Comparison of ENCODE assay signal across 10 mouse cellular contexts in the genomic region with DNA sequence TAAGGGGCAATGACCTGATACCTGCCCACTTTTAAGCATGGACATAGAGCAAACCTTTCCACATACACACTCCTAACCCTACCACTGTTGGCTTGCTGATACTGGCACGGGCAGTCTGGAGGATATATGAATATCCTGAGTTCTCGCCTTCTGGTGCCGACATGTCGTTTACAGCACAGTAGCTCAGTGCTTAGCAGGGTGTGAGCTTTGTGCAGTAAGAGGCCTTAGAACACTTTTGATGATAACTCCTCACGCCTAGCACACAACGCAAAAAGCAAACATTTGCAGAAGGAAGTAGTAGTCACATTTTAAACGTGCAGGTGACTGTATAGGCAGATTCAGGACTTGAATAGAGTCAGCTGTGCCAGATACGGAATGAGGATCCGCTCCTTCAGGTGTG. TPM values are rescaled to one million over a fixed set of nuclear protein-coding genes. Genes with fewer than 3 reads are reported as not detected.
DNase-seq lines count a peak whose midpoint lies in the region; ATAC-seq and TF ChIP-seq lines count a peak whose summit lies in the region.
"Had no signal": no experiment of that assay in that cellular context is flagged by ENCODE, and none has a peak within 500 bp of the region (broad histone marks: within the 10 kb centered on the region; RNA-seq: fewer than 3 reads in every experiment).

No protein-coding gene starts in this region.

- intact Hi-C loops in heart, adult 2 months (cut with DNase I), result loop anchor here (1.0 to 2.0 kb wide), 3 partner anchors 160 to 303 kb away; a partner anchor contains a TSS

- 0 out of 2 replicates have a peak overlapping the region, but pooled peaks have one; percentile 56 for H3K4me2 ChIP-seq in heart, embryonic 15.5 days
- H3K4me2 ChIP-seq in forebrain, postnatal 0 days (ENCODE audit: low read depth), result no peak overlapping the region
- H3K4me2 ChIP-seq in stomach, embryonic 16.5 days (ENCODE audit: low read depth, low read length), result peak overlapping the region; percentile 46

- no peak for TF ChIP-seq EP300 in heart, adult 2 months (IDR thresholded peaks at IDR 0.05; ENCODE audit: insufficient read depth, low read depth, low read length)

- no peak for DNase-seq in heart, adult 2 months
- DNase-seq in forebrain, postnatal 0 days, result no peak
- no peak for DNase-seq in thymus, postnatal 36 days

- no peaks in the 10 kb centered on the region for H3K9me3 ChIP-seq in heart, embryonic 15.5 days (replicated peaks)
- H3K9me3 ChIP-seq in megakaryocyte, embryonic 14.5 days, result no peaks in the 10 kb centered on the region
- H3K9me3 ChIP-seq in forebrain, postnatal 0 days (ENCODE audit: low read length), result no peaks in the 10 kb centered on the region
- H3K9me3 ChIP-seq in stomach, embryonic 16.5 days (replicated peaks; ENCODE audit: control insufficient read depth, low read length), result no peaks in the 10 kb centered on the region
- H3K9me3 ChIP-seq: limb, embryonic 13.5 days; midbrain, embryonic 12.5 days had no signal

- no peak overlapping the region for H3K27ac ChIP-seq in heart, embryonic 15.5 days
- no peak overlapping the region for H3K27ac ChIP-seq in heart, adult 2 months
- H3K27ac ChIP-seq in forebrain, postnatal 0 days (ENCODE audit: low read depth, low read length), result no peak overlapping the region
- peak overlapping the region; percentile 93 for H3K27ac ChIP-seq in stomach, embryonic 16.5 days (ENCODE audit: low read length)
- H3K27ac ChIP-seq: limb, embryonic 13.5 days; midbrain, embryonic 12.5 days had no signal

- no peak overlapping the region for H3K4me3 ChIP-seq in heart, embryonic 15.5 days
- H3K4me3 ChIP-seq in heart, adult 2 months, result no peak overlapping the region
- H3K4me3 ChIP-seq in megakaryocyte, embryonic 14.5 days (replicated peaks), result peak overlapping the region; percentile 33
- H3K4me3 ChIP-seq in forebrain, postnatal 0 days (ENCODE audit: low read depth, low read length), result no peak overlapping the region
- H3K4me3 ChIP-seq in stomach, embryonic 16.5 days (replicated peaks; ENCODE audit: low read length), result no peak overlapping the region; the same call in 1 of the 2 replicates
- H3K4me3 ChIP-seq: erythroblast, embryonic 14.5 days; limb, embryonic 13.5 days; midbrain, embryonic 12.5 days had no signal

- no peaks in the 10 kb centered on the region for H3K79me2 ChIP-seq in heart, adult 2 months (replicated peaks; ENCODE audit: control insufficient read depth, insufficient read depth, low read length)

- no peak for TF ChIP-seq POLR2A in heart, adult 2 months (IDR thresholded peaks at IDR 0.05; ENCODE audit: insufficient read depth, low read depth, low read length)

- no peak overlapping the region for H3K9ac ChIP-seq in heart, embryonic 15.5 days
- H3K9ac ChIP-seq in heart, adult 2 months (ENCODE audit: low read depth, low read length), result no peak overlapping the region
- no peak overlapping the region for H3K9ac ChIP-seq in forebrain, postnatal 0 days
- H3K9ac ChIP-seq in stomach, embryonic 16.5 days (ENCODE audit: low read length), result peak overlapping the region; percentile 45

- no peak for TF ChIP-seq CTCF in heart, adult 2 months (IDR thresholded peaks at IDR 0.05)
- no peak for TF ChIP-seq CTCF in forebrain, postnatal 0 days (IDR thresholded peaks at IDR 0.05; ENCODE audit: low read depth)

- no peaks in the 10 kb centered on the region for H3K36me3 ChIP-seq in heart, embryonic 15.5 days
- H3K36me3 ChIP-seq in heart, adult 2 months (ENCODE audit: control insufficient read depth, insufficient read depth, low read length), result no peaks in the 10 kb centered on the region
- H3K36me3 ChIP-seq in megakaryocyte, embryonic 14.5 days (replicated peaks; ENCODE audit: low read length), result peaks cover 9% of the 10 kb centered on the region
- H3K36me3 ChIP-seq in forebrain, postnatal 0 days (ENCODE audit: insufficient read depth), result peaks cover 6% of the 10 kb centered on the region; the same call in 1 of the 2 replicates
- H3K36me3 ChIP-seq in stomach, embryonic 16.5 days (ENCODE audit: control insufficient read depth, insufficient read depth, low read length), result no peaks in the 10 kb centered on the region
- H3K36me3 ChIP-seq: midbrain, embryonic 12.5 days had no signal

- H3K4me1 ChIP-seq in heart, embryonic 15.5 days (replicated peaks), result peaks cover 28% of the 10 kb centered on the region
- peaks cover 3% of the 10 kb centered on the region for H3K4me1 ChIP-seq in heart, adult 2 months (ENCODE audit: control insufficient read depth, insufficient read depth, low read length)
- peaks cover 66% of the 10 kb centered on the region for H3K4me1 ChIP-seq in megakaryocyte, embryonic 14.5 days
- H3K4me1 ChIP-seq in forebrain, postnatal 0 days (ENCODE audit: insufficient read depth), result peaks cover 5% of the 10 kb centered on the region; the same call in 1 of the 2 replicates
- peaks cover 24% of the 10 kb centered on the region for H3K4me1 ChIP-seq in stomach, embryonic 16.5 days (ENCODE audit: control insufficient read depth, insufficient read depth, low read length)

- no peak for ATAC-seq in heart, embryonic 15.5 days (replicated peaks; ENCODE audit: insufficient number of reproducible peaks, insufficient read depth, low FRiP score, low read depth)
- no peak for ATAC-seq in megakaryocyte, adult 5-6 weeks (ENCODE audit: poor library complexity, severe bottlenecking)
- ATAC-seq in forebrain, postnatal 0 days, result peak; percentile 42
- ATAC-seq in stomach, embryonic 16.5 days (ENCODE audit: insufficient read depth, low FRiP score), result peak; percentile 75

- WGBS in heart, embryonic 15.5 days, result 56% methylated on average over 9 of the region's 9 CpGs
- WGBS in heart, adult 2 months, result 59% methylated on average over 9 of the region's 9 CpGs
- 59% methylated on average over 9 of the region's 9 CpGs for WGBS in forebrain, postnatal 0 days
- 50% methylated on average over 9 of the region's 9 CpGs for WGBS in stomach, embryonic 16.5 days

- H3K27me3 ChIP-seq in heart, embryonic 15.5 days, result no peaks in the 10 kb centered on the region
- no peaks in the 10 kb centered on the region for H3K27me3 ChIP-seq in heart, adult 2 months (ENCODE audit: control insufficient read depth, insufficient read depth, low read length)
- no peaks in the 10 kb centered on the region for H3K27me3 ChIP-seq in megakaryocyte, embryonic 14.5 days (replicated peaks)
- H3K27me3 ChIP-seq in forebrain, postnatal 0 days (ENCODE audit: insufficient read depth, low read length), result no peaks in the 10 kb centered on the region
- H3K27me3 ChIP-seq in stomach, embryonic 16.5 days (ENCODE audit: control insufficient read depth, insufficient read depth, low read length), result no peaks in the 10 kb centered on the region
- H3K27me3 ChIP-seq: limb, embryonic 13.5 days had no signal

RNA-seq across cellular contexts. Expression of a gene that starts 4.7 kb away (rescaled TPM):
- polyA plus RNA-seq in heart, embryonic 15.5 days (2015; fragmentation: Nextera tagmentation; extraction: Ambion mirVana), result 33.4 and 42.5 TPM in 2 replicates
- 10 to 100 TPM; 10.3 to 10.8 TPM for total RNA-seq in heart, adult 2 months (2021)
- 5.4 and 7.1 TPM in 2 replicates for polyA plus RNA-seq in heart, adult 2 months (2012; rRNA removed)
- polyA plus RNA-seq in megakaryocyte, embryonic 14.5 days (2012; ENCODE audit: insufficient read depth, low replicate concordance), result 1.4 and 1.9 TPM in 2 replicates
- 17.8 and 18.7 TPM in 2 replicates for total RNA-seq in megakaryocyte, adult 5-6 weeks (2015)
- 24.0 and 26.6 TPM in 2 replicates for total RNA-seq in megakaryocyte, adult 5-6 weeks (2017)
- 15.2 and 26.0 TPM in 2 replicates for total RNA-seq in forebrain, postnatal 0 days (2014; rRNA removed)
- 26.1 and 29.8 TPM in 2 replicates for polyA plus RNA-seq in forebrain, postnatal 0 days (2015; fragmentation: Nextera tagmentation; extraction: Ambion mirVana)
- 79.3 and 87.5 TPM in 2 replicates for polyA plus RNA-seq in stomach, embryonic 16.5 days (2015; fragmentation: Nextera tagmentation; extraction: Ambion mirVana)

Comparison
In these comparisons a context has a peak if more than half of its experiments do, and no peak if none do; other contexts are left out.
1. ATAC-seq: peak in forebrain, postnatal 0 days (single experiment) and stomach, embryonic 16.5 days (single experiment); none in heart, embryonic 15.5 days (single experiment) and megakaryocyte, adult 5-6 weeks (single experiment).